Mouse (Mus musculus) forebrain, embryonic 12.5 days (tissue): ENCODE results near the gene Nrxn3. TPM values are rescaled to one million over a fixed set of nuclear protein-coding genes. Genes with fewer than 3 reads are reported as not detected.

Experiments
- ATAC-seq: fragments of 200-750 bp; cut with Nextera tagmentation; 2 replicates; pipeline ENCODE4 v1.8.0; 2017; ENCODE audit warnings: moderate TSS enrichment; ENCODE audit not compliant: low FRiP score
- H3K27ac ChIP-seq: fragments of 300-500 bp; sonication (generic); 2 replicates; pipeline ENCODE4 v1.5.1; 2016; ENCODE audit warnings: mild to moderate bottlenecking
- H3K27me3 ChIP-seq: fragments of 300-500 bp; sonication (generic); 2 replicates; pipeline ENCODE4 v1.6.1; 2016; ENCODE audit warnings: mild to moderate bottlenecking
- H3K36me3 ChIP-seq: fragments of 300-500 bp; sonication (generic); replicated peaks from 2 replicates; pipeline ENCODE4 v1.6.1; 2016; ENCODE audit warnings: mild to moderate bottlenecking
- H3K4me1 ChIP-seq: fragments of 300-500 bp; sonication (generic); 2 replicates; pipeline ENCODE4 v1.6.1; 2016
- H3K4me2 ChIP-seq: fragments of 300-500 bp; sonication (generic); 2 replicates; pipeline ENCODE4 v1.6.1; 2016; ENCODE audit warnings: mild to moderate bottlenecking, moderate library complexity
- H3K4me3 ChIP-seq: fragments of 300-500 bp; sonication (generic); replicated peaks from 2 replicates; pipeline ENCODE4 v1.5.1; 2016; ENCODE audit warnings: mild to moderate bottlenecking
- H3K9ac ChIP-seq: fragments of 300-500 bp; sonication (generic); 2 replicates; pipeline ENCODE4 v1.6.1; 2016; ENCODE audit warnings: mild to moderate bottlenecking
- H3K9me3 ChIP-seq: fragments of 300-500 bp; sonication (generic); 2 replicates; pipeline ENCODE4 v1.6.1; 2016
- WGBS: fragments of 180-500 bp; shearing (Covaris S2); methylation state at CpG from one replicate; pipeline ENCODE4 v1.1.7; 2016; 5-methylcytosine and 5-hydroxymethylcytosine counted together
- polyA plus RNA-seq: library from polyadenylated mRNA; unstranded; fragments of >200 nt; fragmentation: Nextera tagmentation; extraction: Ambion mirVana; gene quantifications from 2 replicates; pipeline ENCODE4 v1.2.1, GENCODE M21; 2016

The Nrxn3 gene
- polyA plus RNA-seq, 1 experiment from 2014 or later, result 62.2 TPM

DNA sequence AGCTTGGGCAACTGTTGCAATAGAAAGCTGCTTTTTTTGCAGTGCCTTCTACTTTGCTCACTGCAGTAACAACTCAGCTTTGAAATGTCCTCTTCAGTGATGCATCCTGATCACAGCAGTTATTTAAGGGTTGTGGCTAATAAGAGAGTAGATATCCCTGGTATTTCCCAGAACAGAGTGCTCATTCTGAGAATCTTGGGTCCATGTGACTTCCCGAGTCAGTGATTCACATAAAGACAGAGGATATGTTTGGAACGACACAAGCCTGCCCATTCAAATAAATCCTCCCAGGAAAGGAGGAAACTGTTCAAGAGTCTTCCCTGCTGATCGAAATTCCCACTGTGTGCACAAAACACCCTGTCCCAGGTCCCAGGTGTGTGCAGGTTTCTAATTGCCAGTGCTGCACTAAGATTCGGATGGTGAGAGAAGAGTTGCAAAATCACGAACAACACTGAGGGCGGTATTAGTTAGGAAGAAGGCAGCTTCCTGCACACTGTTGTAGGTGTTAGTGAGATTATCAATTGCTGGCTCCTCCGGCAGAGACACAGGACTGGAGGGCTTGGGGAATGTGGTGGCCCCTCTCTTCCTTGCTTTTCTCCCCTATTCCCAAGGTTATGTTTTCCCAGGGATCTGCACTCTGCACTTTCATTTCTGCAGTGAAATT lies 230.4 kb downstream of the Nrxn3 start:
- Histone ChIP-seq H3K4me1 (no peaks in the 10 kb centered on the region; the same call in 1 of the 2 replicates), H3K4me3 (no peak overlapping the region), H3K4me2 (no peak overlapping the region), H3K27me3 (no peaks in the 10 kb centered on the region), H3K9me3 (no peaks in the 10 kb centered on the region), H3K27ac (no peak overlapping the region), H3K9ac (no peak overlapping the region), H3K36me3 (no peaks in the 10 kb centered on the region)
- 75% methylated on average over 7 of the region's 7 CpGs for WGBS
- ATAC-seq, result no peak

DNA sequence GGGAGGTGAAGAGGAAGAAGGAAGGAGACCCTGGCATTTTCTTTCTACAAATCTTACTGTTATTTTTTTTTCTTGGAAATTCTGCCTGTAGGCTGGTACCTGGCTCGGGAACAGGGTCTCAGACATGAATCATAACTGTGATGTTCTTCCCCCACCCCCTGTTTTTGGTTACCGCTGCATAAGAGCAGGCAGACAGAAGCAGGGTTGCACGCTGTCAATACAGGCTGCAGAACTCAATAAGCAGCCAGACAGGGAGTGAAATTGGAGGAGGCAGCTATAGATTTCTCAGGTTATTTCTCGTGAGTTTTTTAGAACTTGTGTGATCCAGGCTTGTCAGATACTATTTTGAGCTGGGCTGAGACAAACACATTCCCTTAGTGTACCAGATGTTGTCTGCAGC lies 231.1 kb downstream of the Nrxn3 start:
- no peaks in the 10 kb centered on the region for H3K9me3 ChIP-seq
- H3K36me3 ChIP-seq, result no peaks in the 10 kb centered on the region
- no peak for ATAC-seq
- no peak overlapping the region for H3K4me3 ChIP-seq
- H3K4me1 ChIP-seq, result no peaks in the 10 kb centered on the region; the same call in 1 of the 2 replicates
- no peak overlapping the region for H3K27ac ChIP-seq
- no peak overlapping the region for H3K9ac ChIP-seq
- 78% methylated on average over 4 of the region's 4 CpGs for WGBS
- no peaks in the 10 kb centered on the region for H3K27me3 ChIP-seq
- H3K4me2 ChIP-seq, result no peak overlapping the region

DNA sequence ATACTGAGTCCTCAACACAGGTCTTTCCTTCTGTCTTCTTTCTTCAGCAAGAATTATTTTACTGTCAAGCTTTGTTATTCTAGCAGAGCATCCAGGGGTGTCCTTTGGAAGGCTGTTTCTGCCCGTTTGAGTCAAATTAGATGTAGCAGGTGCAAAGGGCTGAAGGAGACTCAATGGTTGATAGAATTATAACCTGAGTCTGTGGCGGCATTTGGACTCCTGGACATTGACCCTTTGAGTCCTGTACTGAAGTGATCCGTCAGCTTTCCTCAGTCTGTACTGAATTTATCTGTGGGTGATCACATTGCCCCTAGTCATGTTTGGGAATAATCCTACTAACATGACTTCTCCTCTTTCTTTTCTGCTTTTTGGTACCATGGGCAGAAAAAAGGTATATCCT lies 234.8 kb downstream of the Nrxn3 start:
- 88% methylated on average over 3 of the region's 3 CpGs for WGBS
- no peak overlapping the region for H3K9ac ChIP-seq
- no peak for ATAC-seq
- no peaks in the 10 kb centered on the region; the same call in 1 of the 2 replicates for H3K4me1 ChIP-seq
- H3K4me3 ChIP-seq, result no peak overlapping the region
- H3K27me3 ChIP-seq, result no peaks in the 10 kb centered on the region
- H3K36me3 ChIP-seq, result no peaks in the 10 kb centered on the region
- no peaks in the 10 kb centered on the region for H3K9me3 ChIP-seq
- no peak overlapping the region for H3K4me2 ChIP-seq
- H3K27ac ChIP-seq, result no peak overlapping the region

DNA sequence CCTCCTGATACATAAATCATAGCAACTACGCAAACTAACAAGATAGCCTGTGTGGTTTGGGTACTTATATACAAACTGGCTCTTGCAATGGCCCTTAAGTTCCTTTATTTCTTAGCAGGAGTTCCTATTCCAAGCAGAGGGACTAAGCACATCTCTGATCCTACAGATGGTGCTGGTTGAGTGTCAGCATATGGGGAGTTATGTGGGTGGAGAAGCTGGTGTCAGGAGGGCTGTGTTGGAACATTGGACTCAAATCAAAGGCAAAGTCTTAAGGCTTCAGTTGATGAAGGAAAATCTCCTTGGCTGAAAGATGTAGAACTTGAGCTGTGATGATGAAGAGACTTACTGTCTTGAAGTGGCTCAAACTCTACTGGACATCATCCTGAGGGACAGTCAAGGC lies 238.1 kb downstream of the Nrxn3 start:
- no peaks in the 10 kb centered on the region for H3K36me3 ChIP-seq
- no peak overlapping the region for H3K27ac ChIP-seq
- no peaks in the 10 kb centered on the region for H3K9me3 ChIP-seq
- no peaks in the 10 kb centered on the region for H3K27me3 ChIP-seq
- WGBS, result 100% methylated on average over 1 of the region's 1 CpGs
- H3K9ac ChIP-seq, result no peak overlapping the region
- no peaks in the 10 kb centered on the region for H3K4me1 ChIP-seq
- H3K4me3 ChIP-seq, result no peak overlapping the region
- no peak for ATAC-seq
- H3K4me2 ChIP-seq, result no peak overlapping the region

DNA sequence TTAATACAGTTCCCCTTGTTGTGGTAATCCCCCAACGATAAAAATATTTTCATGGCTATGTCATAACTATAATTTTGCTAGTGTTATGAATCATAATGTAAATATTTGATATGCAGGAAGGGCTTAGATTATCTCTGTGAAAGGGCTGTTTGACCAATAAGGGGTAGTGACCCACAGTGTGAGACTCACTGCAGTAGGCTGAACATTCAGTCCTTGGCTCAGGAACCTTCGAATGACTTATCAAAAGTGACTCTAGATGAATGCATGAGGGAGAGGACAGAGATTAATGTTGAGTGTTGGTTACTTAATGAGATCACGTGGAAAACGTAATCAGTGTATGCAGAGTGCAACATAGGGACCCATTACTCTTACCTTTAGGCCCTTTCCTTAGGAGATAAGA lies 243.7 kb downstream of the Nrxn3 start:
- H3K36me3 ChIP-seq, result no peaks in the 10 kb centered on the region
- no peak overlapping the region for H3K9ac ChIP-seq
- H3K4me1 ChIP-seq, result no peaks in the 10 kb centered on the region
- no peak overlapping the region for H3K27ac ChIP-seq
- no peak overlapping the region for H3K4me3 ChIP-seq
- no peak overlapping the region for H3K4me2 ChIP-seq
- H3K27me3 ChIP-seq, result no peaks in the 10 kb centered on the region
- no peaks in the 10 kb centered on the region for H3K9me3 ChIP-seq
- no peak for ATAC-seq
- 91% methylated on average over 4 of the region's 4 CpGs for WGBS

DNA sequence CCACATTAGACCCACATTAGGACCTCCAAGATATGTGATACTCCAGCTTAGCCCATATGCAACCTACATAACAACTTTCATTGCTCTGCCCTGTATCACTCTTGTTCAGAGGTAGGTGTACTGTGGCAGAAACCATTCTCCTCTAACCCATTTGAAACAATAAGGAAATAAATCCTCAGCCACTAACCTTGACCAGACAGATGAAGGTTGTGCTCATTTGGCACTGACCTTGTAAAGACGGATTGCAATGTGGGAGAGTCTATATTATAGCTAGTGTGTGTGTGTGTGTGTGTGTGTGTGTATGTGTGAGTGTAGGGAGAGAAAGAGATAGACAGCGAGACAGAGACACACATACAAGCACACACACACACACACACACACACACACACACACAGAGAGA lies 253.9 kb downstream of the Nrxn3 start:
- Histone ChIP-seq H3K4me1 (no peaks in the 10 kb centered on the region), H3K9ac (no peak overlapping the region), H3K9me3 (no peaks in the 10 kb centered on the region), H3K4me3 (no peak overlapping the region), H3K4me2 (no peak overlapping the region), H3K27me3 (no peaks in the 10 kb centered on the region), H3K27ac (no peak overlapping the region), H3K36me3 (no peaks in the 10 kb centered on the region)
- ATAC-seq, result no peak
- 84% methylated on average over 2 of the region's 2 CpGs for WGBS

DNA sequence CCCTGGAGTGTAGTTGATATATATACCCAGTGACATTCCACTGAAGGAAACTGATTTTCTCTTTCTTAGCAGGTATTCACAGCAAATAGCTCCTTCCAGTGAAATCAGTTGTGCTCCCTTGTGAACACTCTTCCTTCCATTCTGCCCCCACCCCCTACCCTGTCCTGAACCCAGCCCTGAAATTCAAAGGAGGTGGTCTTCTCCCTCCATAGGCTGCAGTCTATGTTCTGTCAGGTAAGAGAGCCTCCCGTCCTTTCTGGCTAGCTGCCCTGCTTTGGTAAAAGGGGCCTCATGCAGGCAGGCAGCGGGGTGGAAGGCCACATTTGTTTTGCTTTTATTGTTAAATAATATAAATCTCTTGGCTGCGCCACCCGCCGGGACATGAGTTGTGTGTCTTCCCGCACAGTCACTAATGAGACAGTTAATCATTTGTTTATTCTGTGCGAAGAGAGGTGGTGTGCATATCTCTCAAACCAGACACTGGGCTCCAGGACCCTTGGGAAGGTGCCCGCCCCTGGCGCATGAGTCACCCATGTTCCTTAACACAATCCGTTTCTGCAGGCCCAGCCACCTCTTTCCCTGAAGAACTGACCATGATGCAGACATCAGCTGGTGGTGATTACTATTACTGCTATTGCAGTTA lies 261.1 kb downstream of the Nrxn3 start:
- Histone ChIP-seq H3K36me3 (no peaks in the 10 kb centered on the region), H3K27me3 (no peaks in the 10 kb centered on the region), H3K4me3 (no peak overlapping the region), H3K9me3 (no peaks in the 10 kb centered on the region), H3K4me1 (peaks cover 19% of the 10 kb centered on the region), H3K4me2 (0 out of 2 replicates have a peak overlapping the region, but pooled peaks have one; percentile 6), H3K9ac (no peak overlapping the region), H3K27ac (no peak overlapping the region)
- ATAC-seq, result peak; percentile 57; the same call in 1 of the 2 replicates
- 17% methylated on average over 10 of the region's 10 CpGs for WGBS

DNA sequence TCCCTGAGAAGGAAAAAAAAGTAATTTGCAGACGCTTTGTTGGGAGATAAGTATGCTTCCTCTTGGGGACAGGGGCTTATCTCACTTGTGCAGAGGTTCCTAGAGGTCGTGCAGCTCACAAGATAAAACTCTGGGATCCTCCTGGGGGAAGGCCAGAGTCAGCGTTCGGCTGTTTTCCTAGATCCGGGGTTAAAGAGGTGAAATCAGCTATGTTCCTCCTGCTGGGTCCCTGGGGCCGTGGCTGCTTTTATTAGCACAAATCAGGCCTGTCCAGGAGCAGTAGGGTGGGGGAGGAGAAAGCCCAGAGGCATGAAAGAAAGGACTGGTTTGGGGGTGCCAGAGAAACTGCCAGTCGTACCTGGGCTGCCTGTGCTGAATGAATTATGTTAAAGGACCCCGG lies 261.7 kb downstream of the Nrxn3 start:
- H3K27me3 ChIP-seq, result no peaks in the 10 kb centered on the region
- no peak overlapping the region for H3K27ac ChIP-seq
- 8% methylated on average over 8 of the region's 8 CpGs for WGBS
- H3K4me2 ChIP-seq, result no peak overlapping the region
- H3K4me3 ChIP-seq, result no peak overlapping the region
- peaks cover 19% of the 10 kb centered on the region for H3K4me1 ChIP-seq
- no peak overlapping the region for H3K9ac ChIP-seq
- ATAC-seq, result peak; percentile 49
- H3K9me3 ChIP-seq, result no peaks in the 10 kb centered on the region
- no peaks in the 10 kb centered on the region for H3K36me3 ChIP-seq

DNA sequence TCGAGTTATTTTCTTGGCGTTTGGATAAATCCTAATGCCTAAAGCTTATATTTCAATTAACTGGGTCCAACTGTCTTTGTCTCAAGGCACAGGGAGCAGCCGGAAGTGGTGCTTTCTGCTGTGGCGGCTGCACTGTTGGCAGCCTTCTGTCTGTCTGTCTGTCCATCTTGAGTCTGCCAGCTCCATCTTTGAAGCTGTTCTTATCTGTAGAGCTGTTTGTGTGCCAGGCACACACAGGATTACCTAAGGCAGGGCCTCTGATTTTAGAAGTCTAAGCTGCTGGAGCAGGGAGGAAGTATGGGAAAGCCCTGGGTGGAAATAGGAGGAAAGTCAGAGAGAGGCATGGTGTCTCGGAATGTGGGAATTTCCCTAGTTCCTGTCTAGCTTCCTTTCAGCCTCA lies 262.1 kb downstream of the Nrxn3 start:
- peaks cover 19% of the 10 kb centered on the region for H3K4me1 ChIP-seq
- H3K27ac ChIP-seq, result peak overlapping the region; percentile 33; the same call in 1 of the 2 replicates
- H3K4me3 ChIP-seq, result no peak overlapping the region
- no peaks in the 10 kb centered on the region for H3K9me3 ChIP-seq
- H3K9ac ChIP-seq, result no peak overlapping the region
- no peaks in the 10 kb centered on the region for H3K36me3 ChIP-seq
- WGBS, result 28% methylated on average over 5 of the region's 5 CpGs
- no peak overlapping the region for H3K4me2 ChIP-seq
- no peaks in the 10 kb centered on the region for H3K27me3 ChIP-seq
- no peak for ATAC-seq

DNA sequence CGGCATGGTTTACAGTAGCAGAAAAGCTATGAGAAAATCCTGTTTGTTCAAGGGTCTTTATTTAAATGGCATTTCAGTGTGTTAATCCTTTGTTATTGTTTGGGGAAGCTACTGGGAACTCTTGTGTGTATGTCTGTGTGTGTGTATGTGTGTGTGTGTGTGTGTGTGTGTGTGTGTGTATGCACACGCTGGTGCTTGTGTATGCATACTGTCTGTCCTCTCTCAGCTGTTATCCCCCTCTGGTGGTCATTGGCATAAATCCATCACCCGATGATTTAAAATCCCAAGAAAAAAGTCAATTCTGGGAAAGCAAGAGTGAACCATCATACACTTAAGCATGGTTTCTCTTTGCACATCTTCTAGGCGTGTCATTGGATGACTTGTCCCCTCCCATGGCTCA lies 264.4 kb downstream of the Nrxn3 start:
- 0 out of 2 replicates have a peak, but pooled peaks have one; percentile 39 for ATAC-seq
- H3K36me3 ChIP-seq, result no peaks in the 10 kb centered on the region
- H3K27ac ChIP-seq, result no peak overlapping the region
- peaks cover 19% of the 10 kb centered on the region for H3K4me1 ChIP-seq
- H3K9ac ChIP-seq, result no peak overlapping the region
- H3K27me3 ChIP-seq, result no peaks in the 10 kb centered on the region
- no peak overlapping the region for H3K4me2 ChIP-seq
- WGBS, result 32% methylated on average over 4 of the region's 4 CpGs
- no peak overlapping the region for H3K4me3 ChIP-seq
- no peaks in the 10 kb centered on the region for H3K9me3 ChIP-seq

DNA sequence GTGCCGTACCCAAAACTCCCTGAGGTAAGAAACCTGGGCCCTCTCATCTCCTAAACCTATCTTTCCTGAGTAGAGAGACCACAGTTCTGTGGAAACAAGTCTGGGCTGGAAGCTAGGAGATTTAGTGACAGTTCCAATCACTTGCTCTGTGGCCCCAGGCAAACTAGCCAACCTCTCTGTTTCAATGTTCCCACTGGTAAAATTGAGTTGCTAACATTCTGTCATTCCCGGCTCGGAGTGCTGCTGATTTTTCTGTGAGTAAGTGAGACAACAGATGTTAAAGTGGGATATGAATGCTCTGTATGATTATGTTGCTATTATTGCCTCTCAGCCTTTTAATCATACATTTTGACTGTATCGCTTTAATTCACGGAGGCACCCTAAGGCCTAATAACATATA lies 268.1 kb downstream of the Nrxn3 start:
- ATAC-seq, result no peak
- Histone ChIP-seq H3K4me3 (no peak overlapping the region), H3K27ac (no peak overlapping the region), H3K4me2 (no peak overlapping the region), H3K9me3 (no peaks in the 10 kb centered on the region), H3K9ac (no peak overlapping the region), H3K36me3 (no peaks in the 10 kb centered on the region), H3K4me1 (no peaks in the 10 kb centered on the region; the same call in 1 of the 2 replicates), H3K27me3 (no peaks in the 10 kb centered on the region)
- WGBS, result 89% methylated on average over 5 of the region's 5 CpGs

DNA sequence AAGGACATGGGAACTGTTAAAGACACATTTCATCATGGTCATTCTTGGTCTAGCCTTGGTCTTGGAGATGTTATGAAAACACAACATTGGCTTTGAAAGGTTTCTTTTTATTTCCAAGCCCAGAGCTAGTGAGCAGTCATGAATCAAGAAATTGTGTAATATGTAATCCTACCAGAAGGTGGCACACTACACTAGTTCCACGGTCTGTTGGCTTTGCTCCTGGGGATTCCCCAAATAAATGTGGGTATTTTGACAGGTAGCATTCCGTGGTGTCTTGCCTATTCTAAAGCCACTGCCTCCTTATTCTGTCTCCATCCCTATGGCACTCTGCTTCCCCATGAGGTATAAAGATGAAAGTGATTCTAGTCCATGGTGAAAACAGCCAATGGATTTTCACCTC lies 269.5 kb downstream of the Nrxn3 start:
- no peaks in the 10 kb centered on the region for H3K36me3 ChIP-seq
- 2% methylated on average over 2 of the region's 2 CpGs for WGBS
- no peak overlapping the region for H3K9ac ChIP-seq
- no peaks in the 10 kb centered on the region for H3K4me1 ChIP-seq
- ATAC-seq, result 0 out of 2 replicates have a peak, but pooled peaks have one; percentile 53
- H3K4me2 ChIP-seq, result no peak overlapping the region
- H3K9me3 ChIP-seq, result no peaks in the 10 kb centered on the region
- H3K4me3 ChIP-seq, result no peak overlapping the region
- no peaks in the 10 kb centered on the region for H3K27me3 ChIP-seq
- no peak overlapping the region for H3K27ac ChIP-seq

DNA sequence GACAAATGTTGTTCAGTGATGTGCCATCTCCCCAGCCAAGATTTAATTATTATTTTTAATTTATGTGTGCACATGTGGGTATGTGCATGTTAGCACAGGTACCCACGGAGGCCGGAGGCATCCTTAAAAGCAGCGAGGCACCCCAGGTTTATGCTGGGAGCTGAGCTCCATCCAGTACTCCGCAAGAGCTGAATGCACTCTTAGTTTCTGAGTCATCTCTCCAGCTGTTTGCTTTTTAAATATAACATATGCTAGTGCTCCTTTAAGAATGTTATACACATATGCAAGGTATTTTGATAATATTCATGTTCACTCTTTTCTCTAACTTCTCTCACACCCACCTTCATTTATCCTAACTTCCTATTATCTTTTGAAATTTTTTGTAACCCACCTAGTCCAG lies 271.1 kb downstream of the Nrxn3 start:
- Histone ChIP-seq H3K9ac (no peak overlapping the region), H3K27ac (no peak overlapping the region), H3K4me1 (no peaks in the 10 kb centered on the region), H3K4me3 (no peak overlapping the region), H3K27me3 (no peaks in the 10 kb centered on the region), H3K4me2 (no peak overlapping the region), H3K9me3 (no peaks in the 10 kb centered on the region), H3K36me3 (no peaks in the 10 kb centered on the region)
- WGBS, result 94% methylated on average over 4 of the region's 4 CpGs
- ATAC-seq, result no peak
